ENCODE assay signal across 21 mouse cellular contexts in the genomic region with DNA sequence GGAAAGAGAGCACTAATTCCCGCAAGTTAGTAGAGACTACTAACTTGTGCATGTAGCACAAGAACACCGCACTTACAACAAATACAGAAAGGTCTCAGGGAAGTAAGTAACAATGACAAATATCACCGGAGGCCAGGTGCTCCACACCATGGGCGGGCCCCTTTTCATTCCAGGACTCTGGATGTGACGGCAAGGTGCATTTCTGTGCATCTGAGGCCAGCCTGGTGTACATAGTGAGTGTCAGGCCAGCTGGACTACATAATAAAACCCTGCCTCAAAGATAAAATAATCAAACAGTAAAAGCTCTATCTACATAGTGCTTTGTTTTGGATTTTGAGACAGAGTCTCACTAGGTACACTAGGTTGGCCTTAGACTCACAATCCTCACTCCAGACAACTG.
"Had no signal": no experiment of that assay in that cellular context is flagged by ENCODE, and none has a peak within 500 bp of the region (broad histone marks: within the 10 kb centered on the region; RNA-seq: fewer than 3 reads in every experiment).

No protein-coding gene starts in this region.

- H3K9ac ChIP-seq: liver, embryonic 13.5 days; midbrain, embryonic 13.5 days; neural tube, embryonic 13.5 days; stomach, embryonic 15.5 days had no signal

- ATAC-seq: inflammation-experienced regulatory T-cells, adult 6 months; midbrain, embryonic 13.5 days; midbrain, embryonic 16.5 days had no signal

- H3K4me2 ChIP-seq: liver, embryonic 13.5 days; midbrain, embryonic 13.5 days; neural tube, embryonic 13.5 days; stomach, embryonic 15.5 days had no signal

- H3K27ac ChIP-seq: kidney, postnatal 0 days; layer of hippocampus, adult 2 months; liver, embryonic 13.5 days; midbrain, embryonic 13.5 days; neural tube, embryonic 13.5 days; stomach, embryonic 15.5 days had no signal

- DNase-seq: kidney, adult 2 months; kidney, postnatal 25 days; layer of hippocampus, adult 9-11 months; liver, embryonic 13.5 days; lung, adult 2 months; lung, postnatal 14 days; lung, postnatal 4 days; retina, postnatal 1 day; right cerebral cortex, postnatal 4 days; spleen, adult 18-20 months; thymus, adult 2 months; thymus, postnatal 14 days; thymus, postnatal 4 days had no signal

- H3K4me3 ChIP-seq: layer of hippocampus, adult 2 months; liver, embryonic 13.5 days; midbrain, embryonic 13.5 days; myocyte; neural tube, embryonic 13.5 days; stomach, embryonic 15.5 days had no signal

- H3K9me3 ChIP-seq: liver, embryonic 13.5 days; midbrain, embryonic 13.5 days; neural tube, embryonic 13.5 days; stomach, embryonic 15.5 days had no signal

- H3K36me3 ChIP-seq: liver, embryonic 13.5 days; midbrain, embryonic 13.5 days; neural tube, embryonic 13.5 days; stomach, embryonic 15.5 days had no signal

- H3K27me3 ChIP-seq: liver, embryonic 13.5 days; neural tube, embryonic 13.5 days; stomach, embryonic 15.5 days had no signal

- H3K4me1 ChIP-seq: neural tube, embryonic 13.5 days; stomach, embryonic 15.5 days had no signal
